25 mouse cellular contexts compared by ENCODE assay signal in the genomic region with DNA sequence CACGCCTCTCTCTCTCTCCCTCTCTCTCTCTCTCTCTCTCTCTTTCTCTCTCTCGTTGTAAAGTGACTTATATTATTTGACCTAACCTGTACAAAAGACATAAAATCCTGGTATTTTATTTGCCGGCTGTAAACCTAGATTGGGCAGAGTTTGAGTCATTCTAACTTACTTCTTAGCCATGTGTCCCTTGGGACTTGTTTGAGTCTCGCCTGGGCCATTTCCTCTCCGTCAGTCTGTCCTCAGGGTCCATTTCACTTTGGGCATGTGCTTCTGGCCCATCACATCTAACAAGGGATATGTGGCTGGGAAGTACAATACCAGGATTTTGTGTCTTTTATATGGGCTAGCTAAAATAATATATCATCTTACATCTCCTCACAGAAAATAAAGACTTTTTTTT. TPM values are rescaled to one million over a fixed set of nuclear protein-coding genes. Genes with fewer than 3 reads are reported as not detected.
"Had no signal": no experiment of that assay in that cellular context is flagged by ENCODE, and none has a peak within 500 bp of the region (broad histone marks: within the 10 kb centered on the region; RNA-seq: fewer than 3 reads in every experiment).

No protein-coding gene starts in this region.

- ATAC-seq: liver, postnatal 0 days; lung, postnatal 0 days; midbrain, embryonic 13.5 days; midbrain, embryonic 15.5 days had no signal

- H3K27ac ChIP-seq: liver, embryonic 13.5 days; liver, embryonic 15.5 days; lung, embryonic 15.5 days; macrophage; midbrain, embryonic 13.5 days; midbrain, embryonic 15.5 days; neural tube, embryonic 13.5 days; neural tube, embryonic 15.5 days had no signal

- H3K9me3 ChIP-seq: liver, embryonic 13.5 days; liver, embryonic 15.5 days; lung, embryonic 15.5 days; megakaryocyte, embryonic 14.5 days; midbrain, embryonic 13.5 days; midbrain, embryonic 15.5 days; neural tube, embryonic 13.5 days; neural tube, embryonic 15.5 days had no signal

- H3K4me1 ChIP-seq: liver, embryonic 13.5 days; liver, embryonic 15.5 days; lung, embryonic 15.5 days; megakaryocyte, embryonic 14.5 days; neural tube, embryonic 13.5 days had no signal

- H3K4me2 ChIP-seq: liver, embryonic 13.5 days; liver, embryonic 15.5 days; lung, embryonic 15.5 days; midbrain, embryonic 11.5 days; midbrain, embryonic 13.5 days; midbrain, embryonic 15.5 days; neural tube, embryonic 13.5 days; neural tube, embryonic 15.5 days had no signal

- H3K36me3 ChIP-seq: liver, embryonic 13.5 days; liver, embryonic 15.5 days; lung, embryonic 15.5 days; midbrain, embryonic 13.5 days; midbrain, embryonic 15.5 days; neural tube, embryonic 13.5 days; neural tube, embryonic 15.5 days had no signal

- H3K27me3 ChIP-seq: liver, embryonic 13.5 days; liver, embryonic 15.5 days; lung, embryonic 15.5 days; midbrain, embryonic 13.5 days; midbrain, embryonic 15.5 days; neural tube, embryonic 13.5 days; neural tube, embryonic 15.5 days had no signal

- H3K4me3 ChIP-seq: liver, embryonic 13.5 days; liver, embryonic 15.5 days; lung, embryonic 15.5 days; megakaryocyte, embryonic 14.5 days; midbrain, embryonic 13.5 days; midbrain, embryonic 15.5 days; neural tube, embryonic 13.5 days; neural tube, embryonic 15.5 days had no signal

- DNase-seq: liver, embryonic 13.5 days; liver, postnatal 0 days; lung, adult 2 months; lung, postnatal 14 days; lung, postnatal 36 days; right cerebral cortex, postnatal 14 days; thymus, adult 18-20 months; thymus, postnatal 14 days; thymus, postnatal 36 days had no signal

- H3K9ac ChIP-seq: liver, embryonic 13.5 days; liver, embryonic 15.5 days; liver, postnatal 0 days; lung, embryonic 15.5 days; midbrain, embryonic 13.5 days; midbrain, embryonic 15.5 days; neural tube, embryonic 13.5 days; neural tube, embryonic 15.5 days had no signal

RNA-seq across cellular contexts. Expression of a gene that starts 10.5 kb away (rescaled TPM):
- total RNA-seq: megakaryocyte progenitor cell, adult 5-6 weeks; monocyte, adult 5-6 weeks had no signal
- polyA plus RNA-seq: liver, embryonic 13.5 days; liver, embryonic 15.5 days; liver, postnatal 0 days; lung, adult 2 months; macrophage; neural tube, embryonic 11.5 days; neural tube, embryonic 13.5 days; stomach, embryonic 14.5 days; stomach, embryonic 16.5 days had no signal

RNA-seq across cellular contexts. Expression of a gene that starts 54.0 kb away (rescaled TPM):
- total RNA-seq: monocyte, adult 5-6 weeks had no signal
- polyA plus RNA-seq: lung, adult 2 months; macrophage; midbrain, embryonic 13.5 days; spleen, adult 2 months had no signal
